Mouse (Mus musculus): ENCODE results near the gene Nptn.

Nptn gene

GRCm38 (mm10) chr9:58581958-58582540 lies at the start of gene Nptn:
Gene Nptn, plus strand, starts transcription at chr9:58582240.
- DNase-seq (ENCODE audit: low spot score in 2 of 2) = peak; percentile 89 to 96

- DNase-seq (ENCODE audit: low spot score in 2 of 2) = no peak
These were observed 48.7 kb upstream of the Nptn start for GRCm38 (mm10) chr9:58533322-58533721.

- peak in 1 of 2 experiments; percentile 47 for DNase-seq (ENCODE audit: low spot score in 2 of 2)
These were observed 47.3 kb upstream of the Nptn start for GRCm38 (mm10) chr9:58534766-58535165.

- no peak for DNase-seq (ENCODE audit: low spot score in 2 of 2)
These were observed 46.4 kb upstream of the Nptn start for GRCm38 (mm10) chr9:58535447-58536134.

DNA sequence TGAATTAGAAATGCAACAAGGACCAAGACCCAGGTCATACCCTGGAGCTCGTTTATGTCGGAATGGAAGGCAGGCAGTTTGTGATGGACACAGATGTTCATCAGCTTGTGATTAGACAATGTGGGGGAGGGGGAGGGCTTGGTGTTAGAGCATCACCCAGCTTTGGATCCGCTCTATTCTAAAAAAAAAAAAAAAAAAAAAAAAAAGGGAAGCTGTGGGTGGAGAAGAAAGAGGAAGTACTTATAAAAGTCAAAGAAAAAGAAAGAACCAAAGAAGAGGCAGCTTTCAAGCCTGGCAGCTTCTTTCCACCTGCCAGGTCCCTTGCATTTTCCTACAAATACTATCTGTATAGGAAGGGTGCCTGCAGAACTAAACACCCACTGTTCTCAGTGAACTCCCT lies 44.3 kb upstream of the Nptn start:
- DNase-seq (ENCODE audit: low spot score in 2 of 2) = no peak

- DNase-seq (ENCODE audit: low spot score in 2 of 2) = no peak
These were observed 42.2 kb upstream of the Nptn start for GRCm38 (mm10) chr9:58539886-58540285.

DNA sequence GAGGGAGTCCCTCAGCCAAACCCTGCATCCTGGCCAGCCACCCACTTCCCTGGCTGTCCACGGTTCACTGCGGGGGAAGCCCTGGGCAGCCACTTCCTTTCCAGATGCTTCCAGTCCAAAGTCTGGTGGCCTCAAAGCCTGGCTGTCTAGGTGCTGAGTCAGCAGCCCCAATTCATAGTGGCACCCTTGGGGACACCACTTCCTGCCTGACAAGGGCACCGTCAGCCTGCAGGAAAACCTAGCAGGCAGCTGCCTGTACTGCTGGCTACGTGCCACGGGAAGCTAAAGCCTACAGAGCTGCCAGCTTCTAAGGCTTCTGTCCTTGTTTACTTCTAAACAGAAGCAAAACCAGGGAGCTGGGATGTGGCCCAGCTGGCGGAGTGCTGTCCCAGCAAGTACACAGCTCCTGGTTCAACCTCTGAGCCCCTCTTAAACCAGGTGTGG lies 40.1 kb upstream of the Nptn start:
- DNase-seq (ENCODE audit: low spot score in 2 of 2) = peak; percentile 38 to 44

DNA sequence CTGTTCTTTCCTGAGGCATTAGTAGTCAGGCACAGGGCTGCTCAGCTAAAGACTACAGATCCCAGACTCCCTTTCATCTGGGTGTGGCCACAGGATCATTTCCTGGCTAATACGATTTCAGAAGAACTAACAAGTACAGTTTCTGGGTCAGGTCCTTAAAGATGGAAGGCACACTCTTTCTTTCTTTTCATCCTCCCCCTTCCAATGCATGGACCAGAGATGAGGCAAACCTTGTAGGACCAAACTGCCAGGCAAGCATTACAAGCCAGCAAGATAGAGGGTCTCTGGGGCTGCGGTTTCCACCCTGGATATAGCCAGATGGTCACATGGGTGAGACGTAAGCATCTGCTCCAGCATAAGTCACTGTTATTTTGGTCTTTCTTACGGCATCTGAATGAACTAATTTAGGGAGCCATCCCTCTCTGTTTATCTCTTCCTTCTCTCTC lies 37.1 kb upstream of the Nptn start:
- no peak for DNase-seq (ENCODE audit: low spot score in 2 of 2)

DNA sequence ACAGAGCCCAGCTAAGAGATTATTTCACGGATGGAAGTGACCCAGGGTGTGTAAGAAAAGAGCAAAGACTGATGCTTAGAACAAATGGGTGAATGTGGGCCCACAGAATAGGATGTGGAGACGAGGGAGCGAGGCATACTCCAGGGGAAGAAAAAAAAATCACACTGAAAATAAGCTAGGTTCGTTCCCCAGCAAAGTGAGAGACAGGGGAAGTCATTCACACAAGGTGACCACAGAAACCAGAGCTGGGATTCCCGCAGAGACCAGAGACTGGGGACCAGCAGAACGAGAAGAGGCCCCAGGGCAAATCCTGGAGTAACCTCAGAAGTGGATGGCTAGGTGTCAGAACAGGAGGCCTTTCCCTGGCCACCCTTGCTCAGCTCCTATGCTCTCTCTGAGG lies 36.6 kb upstream of the Nptn start:
- DNase-seq (ENCODE audit: low spot score in 2 of 2) = no peak

GRCm38 (mm10) chr9:58546630-58547360 lies 35.2 kb upstream of the Nptn start:
- DNase-seq (ENCODE audit: low spot score in 2 of 2) = peak in 1 of 2 experiments; percentile 30

- no peak for DNase-seq (ENCODE audit: low spot score in 2 of 2)
These were observed 33.1 kb upstream of the Nptn start for GRCm38 (mm10) chr9:58548897-58549296.

GRCm38 (mm10) chr9:58549694-58550093 lies 32.3 kb upstream of the Nptn start:
- no peak for DNase-seq (ENCODE audit: low spot score in 2 of 2)

- no peak for DNase-seq (ENCODE audit: low spot score in 2 of 2)
These were observed 31.1 kb upstream of the Nptn start for GRCm38 (mm10) chr9:58550928-58551327.

DNA sequence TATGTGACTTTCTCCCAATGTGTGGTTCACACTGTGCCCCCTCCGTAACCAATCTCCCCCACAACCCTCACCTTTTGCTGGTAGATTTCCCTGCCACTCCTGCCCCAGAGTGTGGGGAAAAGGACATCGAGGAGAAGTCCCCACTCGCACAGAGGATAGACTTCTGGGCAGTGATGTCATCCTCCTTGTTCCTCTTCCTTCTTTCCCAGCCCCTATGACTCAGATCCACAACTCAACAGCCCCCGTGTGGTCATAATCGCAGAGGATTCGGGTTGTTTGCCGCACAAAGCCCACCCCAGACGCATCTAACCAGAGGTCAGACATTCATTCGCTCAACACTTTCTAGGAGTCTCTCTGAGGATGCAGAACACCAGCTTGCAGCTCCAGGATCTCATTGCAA lies 30.0 kb upstream of the Nptn start:
- DNase-seq (ENCODE audit: low spot score in 2 of 2) = no peak

DNA sequence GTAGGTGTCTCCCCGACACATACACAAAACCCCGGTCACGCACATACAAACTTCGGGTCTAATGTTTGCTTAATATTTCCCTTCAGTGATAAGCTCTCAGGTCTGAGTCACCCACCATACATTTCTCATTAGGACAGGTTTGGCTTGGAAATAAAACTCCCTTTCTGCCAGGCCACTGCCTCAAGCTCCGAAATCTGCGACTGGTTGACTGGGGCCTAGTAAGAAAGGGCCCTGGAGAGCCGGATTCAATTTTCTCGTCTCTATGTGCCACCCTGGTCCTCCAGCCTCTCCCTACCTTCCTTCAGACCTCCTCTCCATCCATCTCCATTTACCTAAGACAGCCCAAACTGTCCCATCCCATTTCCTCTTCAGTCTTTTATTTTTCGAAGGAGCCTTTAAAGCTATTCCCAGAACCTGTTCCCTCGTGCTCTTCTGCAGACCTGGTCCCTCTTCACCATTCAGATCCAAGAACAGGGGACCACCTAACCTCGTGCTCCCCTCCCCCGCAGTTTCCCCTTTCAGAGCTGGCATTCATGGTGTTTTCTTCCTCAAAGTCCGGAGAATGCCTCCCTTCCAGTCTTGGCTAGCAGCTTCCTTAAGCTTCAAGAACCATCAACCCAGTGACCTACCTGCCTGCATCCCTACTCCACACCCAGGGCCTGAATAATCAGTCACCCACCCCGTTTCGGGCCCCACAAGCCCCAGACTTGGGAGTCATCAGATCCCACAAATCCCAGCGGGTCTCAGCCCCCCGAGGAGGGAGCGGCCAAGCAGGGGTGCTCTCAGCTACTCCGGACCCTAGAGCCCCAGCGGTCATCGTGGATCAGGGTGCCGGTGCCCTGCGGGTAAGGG lies 27.8 kb upstream of the Nptn start:
- DNase-seq (ENCODE audit: low spot score in 2 of 2) = no peak

DNA sequence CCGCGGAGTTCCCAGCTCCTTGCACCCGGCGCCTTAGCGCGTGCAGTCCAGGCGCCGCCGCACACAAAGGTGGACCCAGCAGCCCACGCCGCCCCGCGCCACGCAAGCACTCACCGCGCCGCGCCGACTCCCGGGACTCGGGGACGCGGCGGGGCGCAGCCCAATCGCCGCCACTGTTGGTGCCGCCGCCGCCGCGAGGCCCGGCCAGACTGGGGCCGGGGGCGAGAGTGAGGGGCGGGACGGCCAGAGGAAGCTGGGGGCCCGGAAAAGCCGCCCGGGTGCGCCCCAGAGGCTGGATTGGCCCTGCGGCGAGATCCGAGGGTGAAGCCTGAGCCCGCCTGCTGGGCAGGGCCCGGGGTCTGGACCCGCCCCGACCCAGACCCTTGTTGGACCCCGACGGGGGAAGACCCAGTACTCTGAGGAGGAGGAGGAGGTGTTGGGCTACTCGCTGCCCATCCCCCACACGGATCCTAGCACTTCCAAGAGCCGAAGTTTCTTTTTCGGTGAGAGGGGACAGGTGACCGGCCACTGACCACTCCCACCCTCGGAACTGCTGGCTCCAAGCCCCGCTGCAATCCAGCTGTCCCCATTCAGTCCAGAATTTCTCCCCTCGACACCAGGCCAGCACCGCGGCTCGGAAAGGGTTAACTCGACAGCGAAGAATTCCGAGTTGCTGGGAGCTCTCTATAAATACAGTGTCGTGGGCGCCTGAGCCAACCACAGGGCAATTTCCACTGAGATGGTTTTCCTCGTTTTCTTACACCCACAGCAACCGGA lies 26.9 kb upstream of the Nptn start, which contains the start of gene Cd276:
TSS of gene Cd276 (minus strand) at position 530 of the 777 bp plus-strand sequence.
- peak; percentile 53 to 67 for DNase-seq (ENCODE audit: low spot score in 2 of 2)

- DNase-seq (ENCODE audit: low spot score in 2 of 2) = no peak
These were observed 26.2 kb upstream of the Nptn start for GRCm38 (mm10) chr9:58555685-58556414.

DNA sequence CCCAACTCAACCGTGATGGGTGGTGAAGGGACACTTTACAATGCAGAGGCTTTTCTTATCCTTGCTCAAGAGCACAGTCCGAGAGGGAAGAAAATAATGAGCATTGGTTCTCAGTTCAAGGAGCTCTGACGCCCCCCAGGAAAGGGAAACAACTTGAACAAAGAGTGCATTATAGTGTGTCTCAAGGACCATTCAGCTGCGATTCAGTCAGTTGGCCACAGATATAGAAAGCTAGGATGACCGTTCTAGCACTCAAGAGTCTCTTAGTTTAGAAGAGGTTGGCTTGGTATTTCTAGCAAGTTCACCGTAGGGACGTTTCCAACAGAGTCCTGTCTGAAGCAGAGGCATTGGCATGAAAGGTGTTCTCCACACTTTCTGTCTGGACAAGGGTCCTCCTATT lies 25.4 kb upstream of the Nptn start:
- no peak for DNase-seq (ENCODE audit: low spot score in 2 of 2)

- DNase-seq (ENCODE audit: low spot score in 2 of 2) = no peak
These were observed 24.3 kb upstream of the Nptn start for GRCm38 (mm10) chr9:58557457-58558455.
